Comparison of ENCODE assay signal across 1 mouse cellular context in genomic region chr11:102411704-102412103, GRCm38 (mm10).
TF ChIP-seq lines count a peak whose summit lies in the region.

No protein-coding gene starts in this region.

TF ChIP-seq in CH12.LX, 34 proteins besides CTCF, POLR2A, EP300 and RAD21 (continued from another document):
- no peak for TF ChIP-seq KAT2A (IDR thresholded peaks at IDR 0.05; ENCODE audit: insufficient replicate concordance, low read length)
